Mouse (Mus musculus): ENCODE measurements around the gene Epb41. TPM values are rescaled to one million over a fixed set of nuclear protein-coding genes. Genes with fewer than 3 reads are reported as not detected.
A peak's percentile ranks its signal among the peaks of the same experiment; 100 is the strongest.

The Epb41 gene
- total and polyA plus RNA-seq, 2 experiments from 2014 or later = 29.4 to 77.1 TPM

- H3K27me3 ChIP-seq (ENCODE audit: insufficient read depth, low read length) = peaks cover 58% of the 10 kb centered on the region
- H3K9ac ChIP-seq (replicated peaks; ENCODE audit: low read length, poor library complexity, severe bottlenecking) = peak overlapping the region; percentile 60; the same call in 1 of the 2 replicates
- WGBS = 5% methylated on average over 68 of the region's 76 CpGs
- H3K9me3 ChIP-seq (ENCODE audit: low read length) = no peaks in the 10 kb centered on the region
- H3K4me3 ChIP-seq (ENCODE audit: low read depth, low read length) = peak overlapping the region; percentile 55
- no peak for TF ChIP-seq CTCF (IDR thresholded peaks at IDR 0.05)
- DNase-seq (ENCODE audit: low spot score) (no peak), ATAC-seq (ENCODE audit: low FRiP score) (no peak; the same call in 1 of the 2 replicates)
- no peaks in the 10 kb centered on the region; the same call in 1 of the 2 replicates for H3K4me1 ChIP-seq (ENCODE audit: insufficient read depth, low read length)
- peaks cover 2% of the 10 kb centered on the region; the same call in 1 of the 2 replicates for H3K36me3 ChIP-seq (ENCODE audit: insufficient read depth, low read length)
- H3K4me2 ChIP-seq (ENCODE audit: low read depth, low read length, poor library complexity, severe bottlenecking) = peak overlapping the region; percentile 80
- no peak overlapping the region for H3K27ac ChIP-seq (ENCODE audit: low read depth, low read length)
Observed at GRCm38 (mm10) chr4:131920595-131921351, 154.3 kb downstream of the Epb41 start.

GRCm38 (mm10) chr4:131920141-131920594 lies 155.0 kb downstream of the Epb41 start:
- no peaks in the 10 kb centered on the region for H3K9me3 ChIP-seq (ENCODE audit: low read length)
- peaks cover 6% of the 10 kb centered on the region; the same call in 1 of the 2 replicates for H3K4me1 ChIP-seq (ENCODE audit: insufficient read depth, low read length)
- H3K27ac ChIP-seq (ENCODE audit: low read depth, low read length) = no peak overlapping the region
- WGBS = 15% methylated on average over 23 of the region's 51 CpGs
- no peaks in the 10 kb centered on the region for H3K36me3 ChIP-seq (ENCODE audit: insufficient read depth, low read length)
- H3K4me2 ChIP-seq (ENCODE audit: low read depth, low read length, poor library complexity, severe bottlenecking) = peak overlapping the region; percentile 80
- no peak for TF ChIP-seq CTCF (IDR thresholded peaks at IDR 0.05)
- ATAC-seq (ENCODE audit: low FRiP score) (no peak), DNase-seq (ENCODE audit: low spot score) (no peak)
- H3K4me3 ChIP-seq (ENCODE audit: low read depth, low read length) = peak overlapping the region; percentile 55
- no peak overlapping the region for H3K9ac ChIP-seq (replicated peaks; ENCODE audit: low read length, poor library complexity, severe bottlenecking)
- peaks cover 58% of the 10 kb centered on the region for H3K27me3 ChIP-seq (ENCODE audit: insufficient read depth, low read length)

DNA sequence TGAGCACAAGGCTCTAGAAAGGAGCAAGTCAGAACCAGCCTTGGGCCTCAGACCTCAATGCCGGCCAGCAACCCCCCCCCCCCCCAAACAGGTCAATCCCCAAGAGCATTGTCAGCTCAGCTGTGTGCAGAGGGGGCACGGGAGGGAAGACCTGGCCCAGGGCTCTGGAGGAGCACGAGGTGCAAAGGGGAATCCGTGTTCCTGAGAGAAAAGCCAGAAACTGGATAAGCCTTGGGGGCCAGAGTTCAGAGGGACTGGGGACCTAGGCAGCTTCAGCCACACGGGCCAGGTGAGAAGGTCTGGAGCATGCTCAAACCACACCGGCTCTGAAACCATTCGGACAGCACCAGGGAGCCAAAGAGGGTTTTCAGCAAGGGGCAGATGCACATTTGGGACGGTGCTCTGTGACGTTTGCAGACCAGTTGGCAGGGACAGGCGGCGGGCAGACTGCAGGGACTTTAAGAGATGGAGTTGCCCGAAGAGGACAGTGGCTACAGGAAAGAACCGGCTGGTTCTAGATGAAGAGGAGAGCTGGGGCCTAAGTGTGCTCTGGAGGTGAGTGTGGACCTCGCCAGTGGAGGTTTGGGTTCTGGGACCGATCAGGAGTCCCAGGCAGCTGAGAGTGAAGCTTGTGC lies 155.5 kb downstream of the Epb41 start:
- 28% methylated on average over 15 of the region's 15 CpGs for WGBS
- no peak overlapping the region for H3K4me3 ChIP-seq (ENCODE audit: low read depth, low read length)
- H3K4me2 ChIP-seq (ENCODE audit: low read depth, low read length, poor library complexity, severe bottlenecking) = peak overlapping the region; percentile 80; the same call in 1 of the 2 replicates
- H3K9me3 ChIP-seq (ENCODE audit: low read length) = no peaks in the 10 kb centered on the region
- ATAC-seq (ENCODE audit: low FRiP score) = no peak
- H3K4me1 ChIP-seq (ENCODE audit: insufficient read depth, low read length) = peaks cover 6% of the 10 kb centered on the region; the same call in 1 of the 2 replicates
- no peak for DNase-seq (ENCODE audit: low spot score)
- peaks cover 58% of the 10 kb centered on the region for H3K27me3 ChIP-seq (ENCODE audit: insufficient read depth, low read length)
- H3K36me3 ChIP-seq (ENCODE audit: insufficient read depth, low read length) = no peaks in the 10 kb centered on the region
- no peak overlapping the region for H3K27ac ChIP-seq (ENCODE audit: low read depth, low read length)
- TF ChIP-seq CTCF (IDR thresholded peaks at IDR 0.05) = no peak
- H3K9ac ChIP-seq (replicated peaks; ENCODE audit: low read length, poor library complexity, severe bottlenecking) = no peak overlapping the region

- WGBS = 32% methylated on average over 15 of the region's 15 CpGs
- H3K27me3 ChIP-seq (ENCODE audit: insufficient read depth, low read length) = peaks cover 58% of the 10 kb centered on the region
- no peak for ATAC-seq (ENCODE audit: low FRiP score)
Observed at GRCm38 (mm10) chr4:131918711-131919500, 156.2 kb downstream of the Epb41 start.

GRCm38 (mm10) chr4:131918026-131918533 lies 157.0 kb downstream of the Epb41 start:
- Histone ChIP-seq H3K4me3 (ENCODE audit: low read depth, low read length) (no peak overlapping the region), H3K27ac (ENCODE audit: low read depth, low read length) (no peak overlapping the region), H3K4me1 (ENCODE audit: insufficient read depth, low read length) (peaks cover 6% of the 10 kb centered on the region; the same call in 1 of the 2 replicates), H3K27me3 (ENCODE audit: insufficient read depth, low read length) (peaks cover 59% of the 10 kb centered on the region), H3K9ac (replicated peaks; ENCODE audit: low read length, poor library complexity, severe bottlenecking) (no peak overlapping the region), H3K4me2 (ENCODE audit: low read depth, low read length, poor library complexity, severe bottlenecking) (no peak overlapping the region), H3K36me3 (ENCODE audit: insufficient read depth, low read length) (no peaks in the 10 kb centered on the region), H3K9me3 (ENCODE audit: low read length) (no peaks in the 10 kb centered on the region)
- no peak for DNase-seq (ENCODE audit: low spot score)
- WGBS = 72% methylated on average over 7 of the region's 7 CpGs
- no peak for TF ChIP-seq CTCF (IDR thresholded peaks at IDR 0.05)
- ATAC-seq (ENCODE audit: low FRiP score) = no peak

More at GRCm38 (mm10) chr4:131918711-131919500, 156.2 kb downstream of the Epb41 start:
- H3K9ac ChIP-seq (replicated peaks; ENCODE audit: low read length, poor library complexity, severe bottlenecking) = no peak overlapping the region
- H3K4me1 ChIP-seq (ENCODE audit: insufficient read depth, low read length) = peaks cover 6% of the 10 kb centered on the region; the same call in 1 of the 2 replicates
- no peak for TF ChIP-seq CTCF (IDR thresholded peaks at IDR 0.05)
- no peaks in the 10 kb centered on the region for H3K9me3 ChIP-seq (ENCODE audit: low read length)
- DNase-seq (ENCODE audit: low spot score) = no peak
- no peak overlapping the region for H3K27ac ChIP-seq (ENCODE audit: low read depth, low read length)
- H3K36me3 ChIP-seq (ENCODE audit: insufficient read depth, low read length) = no peaks in the 10 kb centered on the region
- H3K4me2 ChIP-seq (ENCODE audit: low read depth, low read length, poor library complexity, severe bottlenecking) = no peak overlapping the region
- H3K4me3 ChIP-seq (ENCODE audit: low read depth, low read length) = no peak overlapping the region
